Mouse (Mus musculus) spleen, adult 2 months (tissue): ENCODE results near the gene Mrpl38.

Experiments
- CTCF ChIP-seq: fragments of 200-500 bp; IDR thresholded peaks from 2 replicates; pipeline ENCODE4 v1.5.1; 2011; ENCODE audit warnings: mild to moderate bottlenecking, inconsistent platforms; ENCODE audit not compliant: insufficient read depth, insufficient read length, insufficient replicate concordance; ENCODE audit errors: extremely low read depth
- POLR2A ChIP-seq: fragments of 200-500 bp; IDR thresholded peaks from 2 replicates; pipeline ENCODE4 v1.6.1; 2011; ENCODE audit warnings: low read depth, low read length, inconsistent platforms

DNA sequence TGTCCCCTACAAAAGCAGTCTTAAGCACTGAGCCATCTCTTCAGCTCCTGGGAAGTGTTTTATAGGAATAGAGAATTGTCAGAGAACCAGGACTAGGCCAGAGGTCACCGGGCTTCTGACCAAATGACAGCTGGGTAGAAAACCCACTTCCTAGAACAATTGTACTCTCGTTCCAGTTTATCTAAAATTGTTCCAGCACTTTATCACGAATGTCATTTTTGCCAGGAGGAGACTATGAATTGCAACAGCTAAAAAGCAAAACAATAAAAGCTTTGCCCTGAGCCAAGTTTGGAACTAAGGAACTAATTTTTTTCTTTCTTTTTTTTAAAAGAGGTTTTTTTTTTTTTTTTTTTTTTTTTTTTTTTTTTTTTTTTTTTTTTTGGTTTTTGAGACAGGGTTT is 43.1 kb downstream of the Mrpl38 start:
- TF ChIP-seq CTCF (no peak), POLR2A (no peak)
